Mouse (Mus musculus): ENCODE measurements at regions not wholly inside any gene's neighbourhood (a gene's known extent, or its start where the extent isn't known, plus 50 kb on each side); places are given as distances from the start of the nearest gene placed in this dataset.
"Not testable (repeated sequence)": the region's sequence is repeated elsewhere in the genome, so short reads cannot be mapped to it uniquely, and the experiment has no call there.

DNA sequence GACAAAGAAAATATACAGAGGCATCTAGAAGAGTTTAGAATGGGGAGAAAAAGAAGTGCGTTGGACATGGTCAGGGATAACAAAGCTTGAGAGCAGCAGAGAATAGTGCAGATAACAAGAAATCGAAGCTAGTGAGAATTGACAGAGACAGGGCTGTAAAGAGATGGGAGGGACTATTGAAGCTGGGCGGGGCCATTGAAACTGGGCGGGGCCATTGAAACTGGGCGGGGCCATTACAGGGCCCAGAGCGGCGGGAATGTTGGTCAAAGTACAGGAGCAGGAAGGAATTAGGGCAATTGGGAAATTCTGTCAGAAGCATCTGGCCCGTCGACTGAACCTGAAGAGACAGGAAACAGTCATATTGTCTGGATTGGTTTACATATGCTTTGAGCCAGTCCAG is 243.3 kb upstream of the Srek1ip1 start:
- H3K36me3 ChIP-seq (ENCODE audit: control insufficient read depth, insufficient read depth, low read length): no peaks in the 10 kb centered on the region
- no peaks in the 10 kb centered on the region for H3K27me3 ChIP-seq (ENCODE audit: control insufficient read depth, insufficient read depth, low read length)
- H3K27ac ChIP-seq (ENCODE audit: insufficient read depth, low read length): no peak overlapping the region
- H3K4me3 ChIP-seq (ENCODE audit: extremely low read depth, insufficient read depth, insufficient read length): no peak overlapping the region
- TF ChIP-seq CTCF (IDR thresholded peaks at IDR 0.05; ENCODE audit: extremely low read depth, insufficient read depth, insufficient read length, insufficient replicate concordance): no peak
- TF ChIP-seq POLR2A (IDR thresholded peaks at IDR 0.05; ENCODE audit: low read depth, low read length): no peak
- WGBS: 83% methylated on average over 9 of the region's 9 CpGs
- no peaks in the 10 kb centered on the region for H3K4me1 ChIP-seq (ENCODE audit: control insufficient read depth, insufficient read depth, insufficient read length)
- DNase-seq (ENCODE audit: low read depth in 1 of 2, low spot score in 2 of 2): no peak

DNA sequence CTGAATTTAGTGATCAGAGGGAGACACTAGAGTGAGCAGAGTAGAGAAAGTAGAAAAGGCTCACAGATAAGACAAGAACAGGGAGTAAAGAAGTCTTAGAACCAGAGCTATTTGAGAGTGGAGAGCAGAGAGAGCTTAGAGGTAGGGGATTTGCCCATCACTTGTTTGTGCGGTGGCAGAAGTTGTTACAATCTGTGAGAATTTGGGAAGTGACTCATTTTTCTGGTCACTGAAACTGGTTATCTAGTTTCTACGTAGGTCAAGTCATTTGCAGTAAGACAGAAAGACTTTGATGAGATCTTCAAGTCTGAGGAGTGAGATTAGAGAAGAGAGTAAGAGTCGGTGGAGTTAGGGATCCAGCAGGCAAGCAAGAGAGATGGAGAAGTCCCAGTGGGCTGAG is 239.0 kb upstream of the Srek1ip1 start:
- no peak for DNase-seq (ENCODE audit: low read depth in 1 of 2, low spot score in 2 of 2)
- Histone ChIP-seq H3K4me1 (ENCODE audit: control insufficient read depth, insufficient read depth, insufficient read length) (no peaks in the 10 kb centered on the region), H3K36me3 (ENCODE audit: control insufficient read depth, insufficient read depth, low read length) (no peaks in the 10 kb centered on the region), H3K27me3 (ENCODE audit: control insufficient read depth, insufficient read depth, low read length) (no peaks in the 10 kb centered on the region), H3K27ac (ENCODE audit: insufficient read depth, low read length) (no peak overlapping the region), H3K4me3 (ENCODE audit: extremely low read depth, insufficient read depth, insufficient read length) (no peak overlapping the region)
- WGBS: 68% methylated on average over 3 of the region's 3 CpGs
- TF ChIP-seq CTCF (IDR thresholded peaks at IDR 0.05; ENCODE audit: extremely low read depth, insufficient read depth, insufficient read length, insufficient replicate concordance) (no peak), POLR2A (IDR thresholded peaks at IDR 0.05; ENCODE audit: low read depth, low read length) (no peak)

DNA sequence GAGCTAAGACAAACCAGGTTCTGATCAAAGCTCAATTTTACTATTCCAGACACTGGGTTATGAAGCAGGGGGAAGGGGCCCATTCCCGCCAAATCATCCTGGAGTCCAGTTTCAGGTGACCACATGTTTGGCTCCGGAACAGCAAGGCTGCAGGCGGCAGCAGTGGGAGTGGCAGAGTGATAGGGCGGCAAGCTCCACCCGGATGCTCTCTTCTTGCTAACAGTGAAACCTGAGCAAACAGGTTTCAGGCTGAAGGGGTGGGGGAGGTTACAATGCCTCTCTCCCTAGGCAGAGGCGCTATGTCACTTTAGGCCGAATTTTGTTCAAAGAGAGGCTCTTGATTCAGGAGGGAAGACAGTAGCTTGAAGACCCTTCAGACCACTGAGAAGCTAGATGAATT is 235.7 kb upstream of the Srek1ip1 start:
- H3K27ac ChIP-seq (ENCODE audit: insufficient read depth, low read length); H3K4me1 ChIP-seq (ENCODE audit: control insufficient read depth, insufficient read depth, insufficient read length); H3K27me3 ChIP-seq (ENCODE audit: control insufficient read depth, insufficient read depth, low read length); H3K36me3 ChIP-seq (ENCODE audit: control insufficient read depth, insufficient read depth, low read length); DNase-seq (ENCODE audit: low read depth in 1 of 2, low spot score in 2 of 2); H3K4me3 ChIP-seq (ENCODE audit: extremely low read depth, insufficient read depth, insufficient read length): not testable (repeated sequence)
- 85% methylated on average over 7 of the region's 7 CpGs for WGBS

DNA sequence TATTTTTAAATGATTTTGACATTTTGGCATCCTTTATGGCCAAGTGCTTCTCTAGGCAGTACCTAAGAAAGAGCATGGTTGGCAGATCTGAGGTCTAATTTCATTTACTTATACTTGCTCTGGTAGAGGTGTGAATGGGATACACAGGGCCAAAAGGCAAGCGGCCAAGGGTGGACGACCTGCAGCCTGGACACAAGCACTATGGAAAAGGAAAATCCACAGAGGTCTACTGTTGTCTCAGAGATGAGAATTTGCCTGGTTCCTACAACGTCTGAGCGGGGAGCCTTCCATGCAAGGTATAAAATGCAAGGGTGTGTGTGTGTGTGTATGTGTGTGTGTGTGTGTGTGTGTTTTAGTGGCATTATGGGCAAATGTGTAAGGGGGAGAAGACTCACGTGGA is 232.4 kb upstream of the Srek1ip1 start:
- no peaks in the 10 kb centered on the region for H3K27me3 ChIP-seq (ENCODE audit: control insufficient read depth, insufficient read depth, low read length)
- no peaks in the 10 kb centered on the region for H3K36me3 ChIP-seq (ENCODE audit: control insufficient read depth, insufficient read depth, low read length)
- WGBS: 89% methylated on average over 5 of the region's 5 CpGs
- H3K4me3 ChIP-seq (ENCODE audit: extremely low read depth, insufficient read depth, insufficient read length): no peak overlapping the region
- TF ChIP-seq POLR2A (IDR thresholded peaks at IDR 0.05; ENCODE audit: low read depth, low read length) (no peak), CTCF (IDR thresholded peaks at IDR 0.05; ENCODE audit: extremely low read depth, insufficient read depth, insufficient read length, insufficient replicate concordance) (no peak)
- H3K4me1 ChIP-seq (ENCODE audit: control insufficient read depth, insufficient read depth, insufficient read length): no peaks in the 10 kb centered on the region
- H3K27ac ChIP-seq (ENCODE audit: insufficient read depth, low read length): no peak overlapping the region
- no peak for DNase-seq (ENCODE audit: low read depth in 1 of 2, low spot score in 2 of 2)

DNA sequence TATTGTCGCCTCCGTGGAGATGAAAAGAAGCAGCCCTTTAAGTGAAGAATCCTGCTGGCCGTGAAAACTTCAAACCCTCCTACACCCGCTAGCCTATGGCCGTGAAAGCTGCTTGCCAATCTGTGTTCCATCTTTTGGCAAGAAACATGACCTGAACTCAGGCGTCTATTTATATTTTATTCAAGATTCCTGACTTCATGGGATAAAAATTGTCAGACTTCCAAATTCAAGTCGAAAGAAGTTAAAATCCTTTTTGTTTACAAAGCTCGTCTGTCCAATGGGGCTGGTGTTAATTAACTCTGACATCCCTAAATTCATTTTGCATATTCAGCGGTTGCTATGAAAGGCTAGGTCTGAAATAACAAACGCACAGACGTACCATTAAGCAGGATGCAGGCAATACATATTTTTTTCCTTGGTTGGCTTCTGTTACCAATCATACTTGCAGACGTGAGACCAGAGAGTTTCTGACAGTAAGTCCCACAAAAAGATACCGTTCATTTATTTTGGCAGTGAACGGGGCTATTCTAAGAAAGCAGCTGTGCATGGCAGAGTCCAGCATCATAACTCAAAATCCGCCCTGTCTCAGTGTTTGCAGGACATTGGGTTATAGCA is 231.7 kb upstream of the Srek1ip1 start:
- DNase-seq (ENCODE audit: low read depth in 1 of 2, low spot score in 2 of 2): no peak
- TF ChIP-seq CTCF (IDR thresholded peaks at IDR 0.05; ENCODE audit: extremely low read depth, insufficient read depth, insufficient read length, insufficient replicate concordance) (no peak), POLR2A (IDR thresholded peaks at IDR 0.05; ENCODE audit: low read depth, low read length) (no peak)
- H3K4me1 ChIP-seq (ENCODE audit: control insufficient read depth, insufficient read depth, insufficient read length): no peaks in the 10 kb centered on the region
- H3K27me3 ChIP-seq (ENCODE audit: control insufficient read depth, insufficient read depth, low read length): no peaks in the 10 kb centered on the region
- no peak overlapping the region for H3K4me3 ChIP-seq (ENCODE audit: extremely low read depth, insufficient read depth, insufficient read length)
- no peaks in the 10 kb centered on the region for H3K36me3 ChIP-seq (ENCODE audit: control insufficient read depth, insufficient read depth, low read length)
- no peak overlapping the region for H3K27ac ChIP-seq (ENCODE audit: insufficient read depth, low read length)
- WGBS: 88% methylated on average over 15 of the region's 15 CpGs

GRCm38 (mm10) chr13:104562536-104562935 is 229.7 kb upstream of the Srek1ip1 start:
- Histone ChIP-seq H3K27me3 (ENCODE audit: control insufficient read depth, insufficient read depth, low read length) (no peaks in the 10 kb centered on the region), H3K36me3 (ENCODE audit: control insufficient read depth, insufficient read depth, low read length) (no peaks in the 10 kb centered on the region)
- 91% methylated on average over 3 of the region's 3 CpGs for WGBS

DNA sequence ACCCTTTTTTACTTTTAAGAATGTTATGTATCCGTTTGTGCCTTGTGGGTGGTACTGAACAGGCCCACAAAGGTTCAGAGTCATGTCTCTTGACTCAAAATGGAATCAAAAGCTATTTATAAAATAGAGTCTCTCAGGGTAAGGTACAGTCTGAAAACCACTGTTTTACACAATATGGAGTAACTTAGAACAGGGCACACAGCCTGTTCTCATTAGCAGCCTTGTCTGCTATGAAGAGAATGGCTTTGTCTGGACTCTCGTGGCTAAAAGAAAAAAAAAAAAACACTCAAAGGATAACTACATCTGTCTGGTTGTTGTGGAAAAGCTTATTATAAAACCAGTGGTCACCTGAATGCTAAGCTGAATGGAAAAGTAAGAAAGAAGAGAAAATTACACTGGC is 229.3 kb upstream of the Srek1ip1 start:
- Histone ChIP-seq H3K27me3 (ENCODE audit: control insufficient read depth, insufficient read depth, low read length) (no peaks in the 10 kb centered on the region), H3K4me3 (ENCODE audit: extremely low read depth, insufficient read depth, insufficient read length) (no peak overlapping the region), H3K4me1 (ENCODE audit: control insufficient read depth, insufficient read depth, insufficient read length) (no peaks in the 10 kb centered on the region), H3K27ac (ENCODE audit: insufficient read depth, low read length) (no peak overlapping the region), H3K36me3 (ENCODE audit: control insufficient read depth, insufficient read depth, low read length) (no peaks in the 10 kb centered on the region)
- TF ChIP-seq POLR2A (IDR thresholded peaks at IDR 0.05; ENCODE audit: low read depth, low read length): no peak
- no peak for TF ChIP-seq CTCF (IDR thresholded peaks at IDR 0.05; ENCODE audit: extremely low read depth, insufficient read depth, insufficient read length, insufficient replicate concordance)
- no peak for DNase-seq (ENCODE audit: low read depth in 1 of 2, low spot score in 2 of 2)
- 76% methylated on average over 2 of the region's 2 CpGs for WGBS

More at GRCm38 (mm10) chr13:104562536-104562935, 229.7 kb upstream of the Srek1ip1 start:
- TF ChIP-seq POLR2A (IDR thresholded peaks at IDR 0.05; ENCODE audit: low read depth, low read length) (no peak), CTCF (IDR thresholded peaks at IDR 0.05; ENCODE audit: extremely low read depth, insufficient read depth, insufficient read length, insufficient replicate concordance) (no peak)
- no peak overlapping the region for H3K4me3 ChIP-seq (ENCODE audit: extremely low read depth, insufficient read depth, insufficient read length)
- H3K27ac ChIP-seq (ENCODE audit: insufficient read depth, low read length): no peak overlapping the region
- no peaks in the 10 kb centered on the region for H3K4me1 ChIP-seq (ENCODE audit: control insufficient read depth, insufficient read depth, insufficient read length)
- no peak for DNase-seq (ENCODE audit: low read depth in 1 of 2, low spot score in 2 of 2)
